Mouse (Mus musculus): Measurements from ENCODE around the gene Thumpd3. TPM values are rescaled to one million over a fixed set of nuclear protein-coding genes. Genes with fewer than 3 reads are reported as not detected.

Thumpd3 gene
- polyA plus RNA-seq, 1 experiment from 2014 or later, result 46.3 TPM

- no peaks in the 10 kb centered on the region for H3K27me3 ChIP-seq (ENCODE audit: insufficient read depth, low read length)
- 53% methylated on average over 15 of the region's 15 CpGs for WGBS
- H3K4me2 ChIP-seq, result peak overlapping the region; percentile 98
- H3K9me3 ChIP-seq (ENCODE audit: low read depth, low read length), result no peaks in the 10 kb centered on the region
- peak overlapping the region; percentile 84 for H3K9ac ChIP-seq
- H3K27ac ChIP-seq (ENCODE audit: low read depth), result peak overlapping the region; percentile 95; the same call in 1 of the 2 replicates
- peaks cover 24% of the 10 kb centered on the region for H3K36me3 ChIP-seq (ENCODE audit: insufficient read depth)
- peak overlapping the region; percentile 73 for H3K4me3 ChIP-seq (ENCODE audit: low read depth, low read length)
- peaks cover 11% of the 10 kb centered on the region; the same call in 1 of the 2 replicates for H3K4me1 ChIP-seq (ENCODE audit: insufficient read depth)
- DNase-seq (peak; percentile 10), ATAC-seq (ENCODE audit: insufficient read depth) (no peak)
- TF ChIP-seq CTCF (IDR thresholded peaks at IDR 0.05; ENCODE audit: low read depth), result no peak
These were observed 1.2 kb downstream of the Thumpd3 start for GRCm38 (mm10) chr6:113047016-113047746.

GRCm38 (mm10) chr6:113048371-113048770 is 2.3 kb downstream of the Thumpd3 start:
- Histone ChIP-seq H3K4me3 (ENCODE audit: low read depth, low read length) (no peak overlapping the region), H3K36me3 (ENCODE audit: insufficient read depth) (peaks cover 33% of the 10 kb centered on the region), H3K4me2 (no peak overlapping the region), H3K9me3 (ENCODE audit: low read depth, low read length) (no peaks in the 10 kb centered on the region), H3K27ac (ENCODE audit: low read depth) (no peak overlapping the region), H3K4me1 (ENCODE audit: insufficient read depth) (peaks cover 11% of the 10 kb centered on the region; the same call in 1 of the 2 replicates), H3K9ac (no peak overlapping the region), H3K27me3 (ENCODE audit: insufficient read depth, low read length) (no peaks in the 10 kb centered on the region)
- no peak for TF ChIP-seq CTCF (IDR thresholded peaks at IDR 0.05; ENCODE audit: low read depth)
- ATAC-seq (ENCODE audit: insufficient read depth) (no peak), DNase-seq (no peak)
- WGBS, result 91% methylated on average over 2 of the region's 2 CpGs

- no peak for ATAC-seq (ENCODE audit: insufficient read depth)
- H3K27me3 ChIP-seq (ENCODE audit: insufficient read depth, low read length), result no peaks in the 10 kb centered on the region
- no peak overlapping the region for H3K27ac ChIP-seq (ENCODE audit: low read depth)
- peaks cover 11% of the 10 kb centered on the region; the same call in 1 of the 2 replicates for H3K4me1 ChIP-seq (ENCODE audit: insufficient read depth)
- 83% methylated on average over 3 of the region's 3 CpGs for WGBS
- peaks cover 38% of the 10 kb centered on the region for H3K36me3 ChIP-seq (ENCODE audit: insufficient read depth)
- H3K4me2 ChIP-seq, result no peak overlapping the region
- no peak overlapping the region for H3K9ac ChIP-seq
- no peak for TF ChIP-seq CTCF (IDR thresholded peaks at IDR 0.05; ENCODE audit: low read depth)
- H3K9me3 ChIP-seq (ENCODE audit: low read depth, low read length), result no peaks in the 10 kb centered on the region
- H3K4me3 ChIP-seq (ENCODE audit: low read depth, low read length), result no peak overlapping the region
- DNase-seq, result no peak
These were observed 3.1 kb downstream of the Thumpd3 start for GRCm38 (mm10) chr6:113049159-113049558.

GRCm38 (mm10) chr6:113052972-113053371 is 6.9 kb downstream of the Thumpd3 start:
- WGBS, result 69% methylated on average over 3 of the region's 3 CpGs
- Histone ChIP-seq H3K36me3 (ENCODE audit: insufficient read depth) (peaks cover 68% of the 10 kb centered on the region), H3K9me3 (ENCODE audit: low read depth, low read length) (no peaks in the 10 kb centered on the region), H3K4me3 (ENCODE audit: low read depth, low read length) (no peak overlapping the region), H3K4me2 (no peak overlapping the region), H3K27ac (ENCODE audit: low read depth) (no peak overlapping the region), H3K4me1 (ENCODE audit: insufficient read depth) (no peaks in the 10 kb centered on the region), H3K9ac (no peak overlapping the region), H3K27me3 (ENCODE audit: insufficient read depth, low read length) (no peaks in the 10 kb centered on the region)
- TF ChIP-seq CTCF (IDR thresholded peaks at IDR 0.05; ENCODE audit: low read depth), result no peak
- DNase-seq (no peak), ATAC-seq (ENCODE audit: insufficient read depth) (no peak)

- Histone ChIP-seq H3K27ac (ENCODE audit: low read depth) (no peak overlapping the region), H3K36me3 (ENCODE audit: insufficient read depth) (peaks cover 75% of the 10 kb centered on the region), H3K4me3 (ENCODE audit: low read depth, low read length) (no peak overlapping the region), H3K9ac (no peak overlapping the region), H3K9me3 (ENCODE audit: low read depth, low read length) (no peaks in the 10 kb centered on the region), H3K4me2 (no peak overlapping the region), H3K27me3 (ENCODE audit: insufficient read depth, low read length) (no peaks in the 10 kb centered on the region), H3K4me1 (ENCODE audit: insufficient read depth) (no peaks in the 10 kb centered on the region)
- ATAC-seq (ENCODE audit: insufficient read depth), result no peak
- no peak for TF ChIP-seq CTCF (IDR thresholded peaks at IDR 0.05; ENCODE audit: low read depth)
- no peak for DNase-seq
- WGBS, result 79% methylated on average over 6 of the region's 6 CpGs
These were observed 8.6 kb downstream of the Thumpd3 start for GRCm38 (mm10) chr6:113054552-113055107.

GRCm38 (mm10) chr6:113060892-113061563 is 15.0 kb downstream of the Thumpd3 start:
- no peaks in the 10 kb centered on the region for H3K4me1 ChIP-seq (ENCODE audit: insufficient read depth)
- DNase-seq, result no peak
- no peaks in the 10 kb centered on the region for H3K27me3 ChIP-seq (ENCODE audit: insufficient read depth, low read length)
- no peak for TF ChIP-seq CTCF (IDR thresholded peaks at IDR 0.05; ENCODE audit: low read depth)
- no peak for ATAC-seq (ENCODE audit: insufficient read depth)
- WGBS, result 65% methylated on average over 1 of the region's 1 CpGs
- no peak overlapping the region for H3K9ac ChIP-seq
- no peak overlapping the region for H3K4me3 ChIP-seq (ENCODE audit: low read depth, low read length)
- H3K9me3 ChIP-seq (ENCODE audit: low read depth, low read length), result no peaks in the 10 kb centered on the region
- no peak overlapping the region for H3K27ac ChIP-seq (ENCODE audit: low read depth)
- peaks cover 81% of the 10 kb centered on the region for H3K36me3 ChIP-seq (ENCODE audit: insufficient read depth)
- H3K4me2 ChIP-seq, result no peak overlapping the region

GRCm38 (mm10) chr6:113062253-113062652 is 16.2 kb downstream of the Thumpd3 start:
- Histone ChIP-seq H3K4me3 (ENCODE audit: low read depth, low read length) (no peak overlapping the region), H3K27ac (ENCODE audit: low read depth) (no peak overlapping the region), H3K27me3 (ENCODE audit: insufficient read depth, low read length) (no peaks in the 10 kb centered on the region), H3K4me1 (ENCODE audit: insufficient read depth) (no peaks in the 10 kb centered on the region), H3K36me3 (ENCODE audit: insufficient read depth) (peaks cover 85% of the 10 kb centered on the region), H3K4me2 (no peak overlapping the region), H3K9me3 (ENCODE audit: low read depth, low read length) (no peaks in the 10 kb centered on the region), H3K9ac (no peak overlapping the region)
- no peak for DNase-seq
- ATAC-seq (ENCODE audit: insufficient read depth), result no peak
- 61% methylated on average over 3 of the region's 3 CpGs for WGBS
- TF ChIP-seq CTCF (IDR thresholded peaks at IDR 0.05; ENCODE audit: low read depth), result no peak
